Mouse (Mus musculus) MEL (cell line): ENCODE data around the gene Celf2.

Experiments
- CHD2 ChIP-seq: IDR thresholded peaks from 2 replicates; pipeline ENCODE4 v1.6.1; 2011; ENCODE audit warnings: low read length, improper control_type of control experiment
- CTCF ChIP-seq, 3 experiments: IDR thresholded peaks in 2 of 3; conservative IDR thresholded peaks in 1 of 3; 2 replicates each; pipeline ENCODE4 v1.5.1; 2011 to 2012; ENCODE audit warnings: low read length in 3 of 3, low read depth in 2 of 3, mild to moderate bottlenecking in 2 of 3, improper control_type of control experiment in 1 of 3, inconsistent platforms in 1 of 3, mixed read lengths in 1 of 3, moderate library complexity in 1 of 3; ENCODE audit not compliant: control insufficient read depth in 1 of 3, insufficient read depth in 1 of 3, poor library complexity in 1 of 3, severe bottlenecking in 1 of 3
- EP300 ChIP-seq, 2 experiments: IDR thresholded peaks; 2 replicates each; pipeline ENCODE4 v1.6.1; 2011; ENCODE audit warnings: improper control_type of control experiment in 2 of 2, low read length in 2 of 2, low read depth in 1 of 2, mild to moderate bottlenecking in 1 of 2
- GABPA ChIP-seq: IDR thresholded peaks from 2 replicates; pipeline ENCODE4 v1.6.1; 2012; ENCODE audit warnings: low read depth, mild to moderate bottlenecking, inconsistent platforms, low read length, improper control_type of control experiment, moderate library complexity
- HCFC1 ChIP-seq: IDR thresholded peaks from 2 replicates; pipeline ENCODE4 v1.6.1; 2012; ENCODE audit warnings: low read depth, mild to moderate bottlenecking, inconsistent platforms, low read length, improper control_type of control experiment, moderate library complexity
- KAT2A ChIP-seq: conservative IDR thresholded peaks from 2 replicates; pipeline ENCODE4 v1.6.1; 2012; ENCODE audit warnings: low read depth, low read length, improper control_type of control experiment, inconsistent platforms
- MAFK ChIP-seq: IDR thresholded peaks from 2 replicates; pipeline ENCODE4 v1.6.1; 2011; ENCODE audit warnings: low read depth, mild to moderate bottlenecking, low read length, improper control_type of control experiment, borderline replicate concordance
- NRF1 ChIP-seq: IDR thresholded peaks from 2 replicates; pipeline ENCODE4 v1.6.1; 2014; ENCODE audit warnings: low read depth, mild to moderate bottlenecking, inconsistent platforms, low read length, improper control_type of control experiment, moderate library complexity; ENCODE audit not compliant: poor library complexity, insufficient read depth, severe bottlenecking
- POLR2A ChIP-seq, 2 experiments: IDR thresholded peaks; 2 replicates each; pipeline ENCODE4 v1.6.1; 2011 to 2012; ENCODE audit warnings: low read length in 2 of 2, mild to moderate bottlenecking in 2 of 2, control low read depth in 1 of 2, improper control_type of control experiment in 1 of 2, low read depth in 1 of 2, moderate library complexity in 1 of 2; ENCODE audit not compliant: control insufficient read depth in 1 of 2, insufficient read depth in 1 of 2, poor library complexity in 1 of 2
- SIN3A ChIP-seq: IDR thresholded peaks from 2 replicates; pipeline ENCODE4 v1.6.1; 2012; ENCODE audit warnings: low read length, improper control_type of control experiment, inconsistent platforms
- TAL1 ChIP-seq: IDR thresholded peaks from 2 replicates; pipeline ENCODE4 v1.6.1; 2012; ENCODE audit warnings: mild to moderate bottlenecking, inconsistent platforms, low read length, moderate library complexity, mixed read lengths
- ZC3H11A ChIP-seq: IDR thresholded peaks from 2 replicates; pipeline ENCODE4 v1.6.1; 2012; ENCODE audit warnings: low read depth, mild to moderate bottlenecking, inconsistent platforms, low read length, improper control_type of control experiment
- ZMIZ1 ChIP-seq: IDR thresholded peaks from 2 replicates; pipeline ENCODE4 v1.6.1; 2012; ENCODE audit warnings: low read depth, mild to moderate bottlenecking, inconsistent platforms, low read length, improper control_type of control experiment, moderate library complexity

GRCm38 (mm10) chr2:7310840-7311182, 198.6 kb downstream of the Celf2 start:
- no peak for TF ChIP-seq CTCF (IDR thresholded peaks at IDR 0.05 in 2 of 3, conservative IDR thresholded peaks at IDR 0.05 in 1 of 3; ENCODE audit: control insufficient read depth in 1 of 3, insufficient read depth in 1 of 3, low read depth in 2 of 3, low read length in 3 of 3, poor library complexity in 1 of 3, severe bottlenecking in 1 of 3)
- no peak for TF ChIP-seq NRF1
- no peak for TF ChIP-seq CHD2
- TF ChIP-seq MAFK: no peak
- no peak for TF ChIP-seq EP300 (IDR thresholded peaks at IDR 0.05; ENCODE audit: low read depth in 1 of 2, low read length in 2 of 2)
- no peak for TF ChIP-seq POLR2A (IDR thresholded peaks at IDR 0.05; ENCODE audit: control insufficient read depth in 1 of 2, insufficient read depth in 1 of 2, low read depth in 1 of 2, low read length in 2 of 2, poor library complexity in 1 of 2)
- TF ChIP-seq ZC3H11A: no peak
- no peak for TF ChIP-seq SIN3A
- TF ChIP-seq TAL1: no peak
- TF ChIP-seq GABPA: no peak
- no peak for TF ChIP-seq ZMIZ1
- TF ChIP-seq KAT2A: no peak
- TF ChIP-seq HCFC1: no peak
